ENCODE assay signal across 20 mouse cellular contexts in genomic region chr11:22301164-22301563, GRCm38 (mm10).
"Had no signal": no experiment of that assay in that cellular context is flagged by ENCODE, and none has a peak within 500 bp of the region (broad histone marks: within the 10 kb centered on the region; RNA-seq: fewer than 3 reads in every experiment).

No protein-coding gene starts in this region.

- H3K9me3 ChIP-seq: liver, embryonic 15.5 days; lung, embryonic 15.5 days; megakaryocyte, embryonic 14.5 days; midbrain, embryonic 13.5 days; midbrain, embryonic 15.5 days; neural tube, embryonic 13.5 days; neural tube, embryonic 15.5 days had no signal

- H3K4me2 ChIP-seq: liver, embryonic 15.5 days; lung, embryonic 15.5 days; midbrain, embryonic 11.5 days; midbrain, embryonic 13.5 days; midbrain, embryonic 15.5 days; neural tube, embryonic 13.5 days; neural tube, embryonic 15.5 days had no signal

- H3K4me1 ChIP-seq: liver, embryonic 15.5 days; lung, embryonic 15.5 days; megakaryocyte, embryonic 14.5 days; midbrain, embryonic 13.5 days; midbrain, embryonic 15.5 days; neural tube, embryonic 13.5 days; neural tube, embryonic 15.5 days had no signal

- H3K4me3 ChIP-seq: liver, embryonic 15.5 days; lung, embryonic 15.5 days; megakaryocyte, embryonic 14.5 days; midbrain, embryonic 13.5 days; midbrain, embryonic 15.5 days; neural tube, embryonic 13.5 days; neural tube, embryonic 15.5 days had no signal

- DNase-seq: liver, postnatal 0 days; lung, adult 2 months; lung, postnatal 10 days; lung, postnatal 36 days; right cerebral cortex, adult 18-20 months; right cerebral cortex, postnatal 25 days; right cerebral cortex, postnatal 4 days; spleen, adult 18-20 months; thymus, adult 18-20 months; thymus, postnatal 14 days; thymus, postnatal 36 days had no signal

- H3K27me3 ChIP-seq: liver, embryonic 15.5 days; lung, embryonic 15.5 days; megakaryocyte, embryonic 14.5 days; midbrain, embryonic 13.5 days; midbrain, embryonic 15.5 days; neural tube, embryonic 13.5 days; neural tube, embryonic 15.5 days had no signal

- ATAC-seq: liver, postnatal 0 days; midbrain, embryonic 13.5 days; midbrain, embryonic 15.5 days had no signal

- H3K27ac ChIP-seq: liver, embryonic 15.5 days; lung, embryonic 15.5 days; macrophage; midbrain, embryonic 13.5 days; midbrain, embryonic 15.5 days; neural tube, embryonic 13.5 days; neural tube, embryonic 15.5 days had no signal

- H3K36me3 ChIP-seq: liver, embryonic 15.5 days; lung, embryonic 15.5 days; midbrain, embryonic 13.5 days; midbrain, embryonic 15.5 days; neural tube, embryonic 13.5 days; neural tube, embryonic 15.5 days had no signal

- H3K9ac ChIP-seq: liver, embryonic 15.5 days; liver, postnatal 0 days; lung, embryonic 15.5 days; midbrain, embryonic 13.5 days; midbrain, embryonic 15.5 days; neural tube, embryonic 13.5 days; neural tube, embryonic 15.5 days had no signal
